Mouse (Mus musculus) hematopoietic multipotent progenitor cell, adult 10-12 weeks (in vitro differentiated cells): Measurements from ENCODE around the gene Vmn1r54. TPM values are rescaled to one million over a fixed set of nuclear protein-coding genes. Genes with fewer than 3 reads are reported as not detected.

Experiments
- polyA plus RNA-seq: library from polyadenylated mRNA; stranded (reverse); fragments of >175 nt; gene quantifications from 2 replicates; pipeline ENCODE4 v1.2.3, GENCODE M21; 2012; ENCODE audit warnings: low replicate concordance

Gene Vmn1r54
- not detected in 2 replicates for polyA plus RNA-seq

DNA sequence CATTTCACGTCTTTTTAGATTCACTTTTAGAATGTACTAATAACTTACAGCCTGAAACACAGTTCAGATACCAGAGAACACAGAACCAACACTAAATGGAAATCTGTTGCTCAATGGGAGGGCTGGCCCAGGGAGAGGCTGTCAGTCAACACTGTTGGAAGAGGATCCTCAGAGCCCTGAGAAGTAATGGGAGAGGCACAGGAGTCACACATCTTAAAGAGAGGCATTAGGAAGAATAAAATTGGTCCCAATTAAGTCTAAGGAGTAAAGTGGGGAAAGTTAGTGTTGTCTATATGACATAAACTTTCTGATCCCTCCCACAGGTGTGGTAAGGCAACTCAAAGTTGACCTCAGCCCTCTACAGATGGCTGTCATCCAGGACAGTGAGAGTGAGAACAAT, at the start of gene Vmn1r54:
Gene Vmn1r54 (plus strand): TSS at position 301 of the 400 bp plus-strand sequence.

DNA sequence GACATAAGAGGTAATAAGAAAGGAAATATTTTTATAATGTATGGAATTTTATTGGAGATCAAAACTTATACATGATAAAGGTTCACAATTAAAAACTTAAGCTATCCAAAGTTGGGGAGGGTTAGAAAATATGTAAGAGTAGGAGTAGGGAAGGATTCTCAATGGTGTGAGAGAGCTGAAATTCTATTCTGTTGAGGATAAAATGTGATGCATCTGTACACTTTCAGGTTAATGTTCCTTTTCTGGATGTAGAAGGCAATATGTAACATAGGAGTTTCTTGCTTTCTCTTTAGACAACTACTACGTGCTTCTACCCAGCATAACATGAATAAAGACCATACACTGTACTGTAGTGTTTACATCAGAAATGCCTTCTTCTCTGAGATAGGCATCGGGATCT, 43.6 kb upstream of the Vmn1r54 start, which contains the start of gene V1ra8:
Gene V1ra8 (plus strand): TSS at position 301 of the 400 bp plus-strand sequence.

DNA sequence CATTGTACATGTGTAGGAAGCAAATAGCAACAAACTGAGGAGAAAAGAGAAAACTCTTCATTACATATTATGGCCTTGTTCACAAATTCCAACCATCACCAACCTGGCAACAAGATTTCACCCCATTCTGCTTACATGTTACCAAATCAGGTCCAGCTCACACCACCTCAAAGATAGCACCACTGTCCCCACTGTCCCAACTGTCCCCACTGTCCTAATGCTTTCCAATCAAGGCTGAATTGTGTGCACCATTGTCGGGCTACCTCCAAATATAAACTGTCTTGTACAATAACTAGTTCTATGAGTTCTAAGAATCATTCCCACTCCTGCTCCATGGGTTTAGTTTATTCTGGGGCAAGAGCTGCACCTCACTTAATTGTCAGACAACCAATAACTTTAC, 21.8 kb upstream of the Vmn1r54 start, which contains the start of gene Vmn1r53:
Gene Vmn1r53 (minus strand): TSS at position 101 of the 400 bp plus-strand sequence.

DNA sequence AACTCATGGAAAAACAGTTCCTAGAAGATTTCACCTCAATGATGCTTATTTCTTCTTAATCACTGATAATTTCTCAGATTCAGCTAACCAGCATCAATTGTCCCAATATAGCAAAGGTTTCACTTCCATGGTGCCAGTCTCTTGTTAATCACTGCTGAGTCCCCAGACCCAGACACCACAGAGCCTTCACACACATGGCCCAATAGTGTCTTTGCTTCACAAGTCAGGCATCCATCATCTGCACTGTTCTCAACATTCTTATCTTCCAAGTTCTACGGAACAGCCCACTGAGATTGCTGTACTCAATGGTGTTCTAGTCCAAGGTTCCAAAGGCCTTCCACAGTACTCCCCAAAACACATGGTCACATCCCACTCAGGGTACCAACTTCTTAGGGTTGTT, 54.8 kb downstream of the Vmn1r54 start, which contains the start of gene BC048671:
Gene BC048671 (plus strand): TSS at position 301 of the 400 bp plus-strand sequence.

Other genes with a start within 250 kb of the Vmn1r54 start
- not detected in 2 replicates for gene Vmn1r47, start 230.2 kb upstream of the Vmn1r54 start, polyA plus RNA-seq
- gene Vmn1r48, start 209.5 kb upstream of the Vmn1r54 start, polyA plus RNA-seq = not detected in 2 replicates
- gene Vmn1r49, start 167.8 kb upstream of the Vmn1r54 start, polyA plus RNA-seq = not detected in 2 replicates
- gene Vmn1r50, start 144.9 kb upstream of the Vmn1r54 start, polyA plus RNA-seq = not detected in 2 replicates
- not detected in 2 replicates for gene Vmn1r51, start 123.7 kb upstream of the Vmn1r54 start, polyA plus RNA-seq
- not detected in 2 replicates for gene Vmn1r52, start 71.5 kb upstream of the Vmn1r54 start, polyA plus RNA-seq
- gene V1ra8, start 43.5 kb upstream of the Vmn1r54 start, polyA plus RNA-seq = not detected in 2 replicates
- not detected in 2 replicates for gene Vmn1r53, start 21.9 kb upstream of the Vmn1r54 start, polyA plus RNA-seq
- not detected in 2 replicates for gene BC048671, start 54.9 kb downstream of the Vmn1r54 start, polyA plus RNA-seq
- gene Chst13, start 78.9 kb downstream of the Vmn1r54 start, polyA plus RNA-seq = 0.52 and 1.9 TPM in 2 replicates
- not detected in 2 replicates for gene Uroc1, start 87.0 kb downstream of the Vmn1r54 start, polyA plus RNA-seq
- 26.9 and 48.6 TPM in 2 replicates for gene Zxdc, start 123.2 kb downstream of the Vmn1r54 start, polyA plus RNA-seq
- gene Cfap100, start 182.5 kb downstream of the Vmn1r54 start, polyA plus RNA-seq = not detected in 2 replicates
- gene Klf15, start 216.3 kb downstream of the Vmn1r54 start, polyA plus RNA-seq = 1.8 and 2.2 TPM in 2 replicates
- 1.0 and 1.7 TPM in 2 replicates for gene Aldh1l1, start 240.1 kb downstream of the Vmn1r54 start, polyA plus RNA-seq